Mouse (Mus musculus): Measurements from ENCODE around the gene Slc46a1. TPM values are rescaled to one million over a fixed set of nuclear protein-coding genes. Genes with fewer than 3 reads are reported as not detected.

Slc46a1 gene
- 1 to 10 TPM; 1.2 to 2.2 TPM for total RNA-seq (2023)

GRCm38 (mm10) chr11:78465568-78466180 lies at the start of gene Slc46a1:
Gene Slc46a1, plus strand, starts transcription at chr11:78465697.

GRCm38 (mm10) chr11:78422055-78422819 lies 43.3 kb upstream of the Slc46a1 start, which contains the start of gene Slc13a2:
Gene Slc13a2, minus strand, starts transcription at chr11:78422217.

GRCm38 (mm10) chr11:78497544-78498522 lies 32.3 kb downstream of the Slc46a1 start, which contains the start of gene Sarm1:
Gene Sarm1, minus strand, starts transcription at chr11:78497754.

GRCm38 (mm10) chr11:78499004-78499403 lies 33.5 kb downstream of the Slc46a1 start, which contains the start of gene Vtn:
Gene Vtn, plus strand, starts transcription at chr11:78499091.

GRCm38 (mm10) chr11:78502909-78503650 lies 37.6 kb downstream of the Slc46a1 start, which contains the start of gene Sebox:
Gene Sebox, plus strand, starts transcription at chr11:78503447.

GRCm38 (mm10) chr11:78512025-78512957 lies 46.8 kb downstream of the Slc46a1 start, which contains the start of the genes Tmem199 and Poldip2:
Gene Tmem199, minus strand, starts transcription at chr11:78512172.
Gene Poldip2, plus strand, starts transcription at chr11:78512193.

Other genes starting within 250 kb of the Slc46a1 start
- 10 to 100 TPM; 40.4 to 52.1 TPM for gene Sdf2, start 220.0 kb upstream of the Slc46a1 start, total RNA-seq (2023)
- gene Supt6, start 219.7 kb upstream of the Slc46a1 start, total RNA-seq (2023): 10 to 100 TPM; 75.3 to 76.2 TPM
- gene 2610507B11Rik, start 203.9 kb upstream of the Slc46a1 start, total RNA-seq (2023): 100 to 1,000 TPM; 115 to 134 TPM
- gene BC030499, start 174.9 kb upstream of the Slc46a1 start, total RNA-seq (2023): 1 to 10 TPM; 4.6 to 4.7 TPM
- 1 to 10 TPM; 6.5 to 7.8 TPM for gene Spag5, start 164.2 kb upstream of the Slc46a1 start, total RNA-seq (2023)
- gene Aldoc, start 142.7 kb upstream of the Slc46a1 start, total RNA-seq (2023): 10 to 100 TPM; 22.1 to 26.3 TPM
- gene Pigs, start 137.3 kb upstream of the Slc46a1 start, total RNA-seq (2023): 10 to 100 TPM; 50.4 to 54.2 TPM
- 10 to 100 TPM; 15.3 to 21.9 TPM for gene Unc119, start 122.2 kb upstream of the Slc46a1 start, total RNA-seq (2023)
- not detected for gene Foxn1, start 79.1 kb upstream of the Slc46a1 start, total RNA-seq (2023)
- gene Slc13a2, start 43.5 kb upstream of the Slc46a1 start, total RNA-seq (2023): not detected
- 1 to 10 TPM; 5.4 to 5.5 TPM for gene Sarm1, start 32.1 kb downstream of the Slc46a1 start, total RNA-seq (2023)
- not detected for gene Vtn, start 33.4 kb downstream of the Slc46a1 start, total RNA-seq (2023)
- gene Sebox, start 37.8 kb downstream of the Slc46a1 start, total RNA-seq (2023): not detected
- 10 to 100 TPM; 21.8 to 25.1 TPM for gene Tmem199, start 46.5 kb downstream of the Slc46a1 start, total RNA-seq (2023)
- 10 to 100 TPM; 34.3 to 39.1 TPM for gene Poldip2, start 46.5 kb downstream of the Slc46a1 start, total RNA-seq (2023)
- gene Tnfaip1, start 70.6 kb downstream of the Slc46a1 start, total RNA-seq (2023): 10 to 100 TPM; 13.2 to 14.7 TPM
- gene Ift20, start 70.7 kb downstream of the Slc46a1 start, total RNA-seq (2023): 10 to 100 TPM; 40.9 to 42.2 TPM
- gene Tmem97, start 85.1 kb downstream of the Slc46a1 start, total RNA-seq (2023): 1 to 10 TPM; 7.8 to 8.4 TPM
- 10 to 100 TPM; 84.0 to 90.8 TPM for gene Nlk, start 231.7 kb downstream of the Slc46a1 start, total RNA-seq (2023)

Measured in T-cell, adult 66 days (primary cell).